Mouse (Mus musculus): ENCODE measurements around the gene Smpd4. TPM values are rescaled to one million over a fixed set of nuclear protein-coding genes. Genes with fewer than 3 reads are reported as not detected.

The Smpd4 gene
- total and polyA plus RNA-seq, 3 experiments, result 38.6 to 97.1 (median 55.5) TPM

DNA sequence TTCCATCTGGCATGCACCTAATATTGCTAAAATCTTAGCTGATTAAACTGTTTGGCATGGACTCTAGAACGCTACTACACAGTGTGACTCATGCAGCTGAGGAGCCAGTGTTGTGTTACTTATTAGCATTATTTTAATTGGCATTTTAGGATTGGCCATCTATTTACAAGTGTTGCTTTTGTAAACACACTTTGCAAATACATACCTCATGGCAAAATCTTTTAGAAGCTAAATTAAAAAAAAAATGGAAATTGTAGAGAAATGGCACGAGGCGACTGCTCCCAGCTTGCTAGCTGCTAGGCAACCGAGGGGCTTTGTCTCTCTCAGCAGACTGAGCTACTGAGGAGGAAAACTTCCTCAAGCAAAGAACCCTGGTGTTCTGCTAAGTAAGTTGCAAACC, 14.2 kb upstream of the Smpd4 start:
- H3K79me2 ChIP-seq (replicated peaks; ENCODE audit: control insufficient read depth, extremely low read depth, insufficient read depth, poor library complexity, severe bottlenecking), result no peaks in the 10 kb centered on the region
- in situ Hi-C loops (cut with MboI; ENCODE audit: low pct_ligation_motif_present, low pct_unique_long_range_greater_than_20kb, low sequenced_read_pairs) (no loop called here), dilution Hi-C loops (cut with MboI; ENCODE audit: extremely low pct_ligation_motif_present, extremely low pct_unique_long_range_greater_than_20kb, low sequenced_read_pairs) (no loop called here)
- H3K27ac ChIP-seq (ENCODE audit: insufficient read depth, low read depth), result no peak overlapping the region
- H3K9ac ChIP-seq (ENCODE audit: insufficient read depth, low read depth), result no peak overlapping the region
- H3K36me3 ChIP-seq (replicated peaks in 1 of 2; ENCODE audit: control insufficient read depth in 1 of 2, insufficient read depth in 1 of 2, low read length in 1 of 2), result no peaks in the 10 kb centered on the region
- H3K27me3 ChIP-seq (replicated peaks), result peaks cover 26% of the 10 kb centered on the region
- no peak overlapping the region for H3K4me3 ChIP-seq (replicated peaks in 1 of 3; ENCODE audit: low read depth in 2 of 3, low read length in 2 of 3, poor library complexity in 1 of 3)
- no peak for TF ChIP-seq CTCF (conservative IDR thresholded peaks at IDR 0.05 in 1 of 2, IDR thresholded peaks at IDR 0.05 in 1 of 2; ENCODE audit: low read depth in 2 of 2, low read length in 2 of 2)
- TF ChIP-seq ETS1 (conservative IDR thresholded peaks at IDR 0.05; ENCODE audit: low read depth, low read length), result no peak
- no peak for TF ChIP-seq EP300 (IDR thresholded peaks at IDR 0.05; ENCODE audit: low read length)
- TF ChIP-seq JUN (IDR thresholded peaks at IDR 0.05; ENCODE audit: insufficient read depth, low read depth, low read length), result no peak
- no peak for TF ChIP-seq JUND (conservative IDR thresholded peaks at IDR 0.05; ENCODE audit: low read depth, low read length)
- no peak for TF ChIP-seq MEF2A (IDR thresholded peaks at IDR 0.05; ENCODE audit: borderline replicate concordance, low read depth, low read length)
- TF ChIP-seq BHLHE40 (IDR thresholded peaks at IDR 0.05; ENCODE audit: low read depth, low read length), result no peak
- no peak for TF ChIP-seq MAZ (IDR thresholded peaks at IDR 0.05; ENCODE audit: low read depth, low read length)
- TF ChIP-seq KAT2A (IDR thresholded peaks at IDR 0.05; ENCODE audit: insufficient replicate concordance, low read length), result no peak
- TF ChIP-seq SMC3 (IDR thresholded peaks at IDR 0.05; ENCODE audit: low read depth, low read length), result no peak
- TF ChIP-seq SIN3A (IDR thresholded peaks at IDR 0.05; ENCODE audit: low read length), result no peak
- no peak for TF ChIP-seq USF1 (IDR thresholded peaks at IDR 0.05; ENCODE audit: low read depth, low read length)
- TF ChIP-seq GABPA (IDR thresholded peaks at IDR 0.05; ENCODE audit: insufficient replicate concordance, low read depth, low read length), result no peak
- TF ChIP-seq IRF4 (IDR thresholded peaks at IDR 0.05; ENCODE audit: low read depth, low read length), result no peak
- TF ChIP-seq HCFC1 (IDR thresholded peaks at IDR 0.05; ENCODE audit: low read depth, low read length), result no peak
- 0 out of 4 replicates have a peak, but pooled peaks cover 0 to 4% of the 10 kb centered on the region in 2 experiments for H3K4me1 ChIP-seq (ENCODE audit: control insufficient read depth in 1 of 2, insufficient read depth in 2 of 2)
- peaks cover 16% of the 10 kb centered on the region for H3K9me3 ChIP-seq (replicated peaks; ENCODE audit: low read length)
- DNase-seq (ENCODE audit: extremely low read depth), result no peak
- no peak overlapping the region for H3K4me2 ChIP-seq (ENCODE audit: insufficient read depth, low read depth, poor library complexity, severe bottlenecking)

DNA sequence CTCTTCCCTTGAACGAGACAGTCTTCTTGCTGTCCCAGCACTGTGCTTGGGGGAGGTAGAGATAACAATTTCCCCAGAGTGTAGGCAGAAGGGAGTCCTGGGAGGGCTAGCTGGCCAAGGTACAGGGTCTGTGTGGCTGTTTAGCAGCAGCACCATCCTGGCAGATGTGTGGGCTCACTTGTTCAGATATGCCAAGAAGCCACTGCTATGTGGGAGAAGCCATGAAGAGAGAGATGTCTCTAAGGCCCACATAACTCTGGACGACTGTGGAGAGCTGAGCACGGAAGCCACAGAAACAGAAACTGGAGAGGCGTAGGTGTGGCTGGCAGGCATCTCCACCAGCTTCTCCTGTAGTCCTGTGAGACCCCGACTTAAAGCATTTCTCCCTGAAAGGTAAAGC, 13.5 kb upstream of the Smpd4 start:
- no peak for TF ChIP-seq RAD21 (IDR thresholded peaks at IDR 0.05; ENCODE audit: low read depth, low read length)
- TF ChIP-seq CHD2 (IDR thresholded peaks at IDR 0.05; ENCODE audit: low read length), result no peak
- no peak for TF ChIP-seq ETS1 (conservative IDR thresholded peaks at IDR 0.05; ENCODE audit: low read depth, low read length)
- no peak for TF ChIP-seq CTCF (conservative IDR thresholded peaks at IDR 0.05 in 1 of 2, IDR thresholded peaks at IDR 0.05 in 1 of 2; ENCODE audit: low read depth in 2 of 2, low read length in 2 of 2)
- no peak for TF ChIP-seq SIN3A (IDR thresholded peaks at IDR 0.05; ENCODE audit: low read length)
- no peak for TF ChIP-seq GABPA (IDR thresholded peaks at IDR 0.05; ENCODE audit: insufficient replicate concordance, low read depth, low read length)
- no peak for TF ChIP-seq PAX5 (IDR thresholded peaks at IDR 0.05; ENCODE audit: low read length)
- H3K36me3 ChIP-seq (replicated peaks in 1 of 2; ENCODE audit: control insufficient read depth in 1 of 2, insufficient read depth in 1 of 2, low read length in 1 of 2), result no peaks in the 10 kb centered on the region
- no peak overlapping the region for H3K4me2 ChIP-seq (ENCODE audit: insufficient read depth, low read depth, poor library complexity, severe bottlenecking)
- no peak overlapping the region for H3K4me3 ChIP-seq (replicated peaks in 1 of 3; ENCODE audit: low read depth in 2 of 3, low read length in 2 of 3, poor library complexity in 1 of 3)
- no peak overlapping the region for H3K27ac ChIP-seq (ENCODE audit: insufficient read depth, low read depth)
- in situ Hi-C loops (cut with MboI; ENCODE audit: low pct_ligation_motif_present, low pct_unique_long_range_greater_than_20kb, low sequenced_read_pairs), result no loop called here
- dilution Hi-C loops (cut with MboI; ENCODE audit: extremely low pct_ligation_motif_present, extremely low pct_unique_long_range_greater_than_20kb, low sequenced_read_pairs), result no loop called here
- peaks cover 26% of the 10 kb centered on the region for H3K27me3 ChIP-seq (replicated peaks)
- H3K9ac ChIP-seq (ENCODE audit: insufficient read depth, low read depth), result no peak overlapping the region
- H3K9me3 ChIP-seq (replicated peaks; ENCODE audit: low read length), result peaks cover 22% of the 10 kb centered on the region
- no peak for DNase-seq (ENCODE audit: extremely low read depth)
- 0 out of 4 replicates have a peak, but pooled peaks cover 0 to 4% of the 10 kb centered on the region in 2 experiments for H3K4me1 ChIP-seq (ENCODE audit: control insufficient read depth in 1 of 2, insufficient read depth in 2 of 2)
- no peaks in the 10 kb centered on the region for H3K79me2 ChIP-seq (replicated peaks; ENCODE audit: control insufficient read depth, extremely low read depth, insufficient read depth, poor library complexity, severe bottlenecking)

Data from CH12.LX (cell line).